Mouse (Mus musculus): ENCODE data around the gene 4930451I11Rik.

4930451I11Rik gene

GRCm38 (mm10) chr7:126799050-126799467 lies 32.4 kb downstream of the 4930451I11Rik start:
- peak; percentile 96 for DNase-seq

GRCm38 (mm10) chr7:126798127-126799049 lies 33.1 kb downstream of the 4930451I11Rik start:
- no peak for DNase-seq

GRCm38 (mm10) chr7:126797411-126798126 lies 33.9 kb downstream of the 4930451I11Rik start, which contains the start of gene Fam57b:
TSS of gene Fam57b (plus strand) at chr7:126797668.
- DNase-seq = no peak

GRCm38 (mm10) chr7:126796350-126796932 lies 35.0 kb downstream of the 4930451I11Rik start:
- DNase-seq = no peak

- DNase-seq = no peak
These were observed 35.8 kb downstream of the 4930451I11Rik start for GRCm38 (mm10) chr7:126795387-126796317.

- no peak for DNase-seq
These were observed 37.2 kb downstream of the 4930451I11Rik start for GRCm38 (mm10) chr7:126794271-126794605.

GRCm38 (mm10) chr7:126793456-126794270 lies 37.8 kb downstream of the 4930451I11Rik start:
- DNase-seq = no peak

DNA sequence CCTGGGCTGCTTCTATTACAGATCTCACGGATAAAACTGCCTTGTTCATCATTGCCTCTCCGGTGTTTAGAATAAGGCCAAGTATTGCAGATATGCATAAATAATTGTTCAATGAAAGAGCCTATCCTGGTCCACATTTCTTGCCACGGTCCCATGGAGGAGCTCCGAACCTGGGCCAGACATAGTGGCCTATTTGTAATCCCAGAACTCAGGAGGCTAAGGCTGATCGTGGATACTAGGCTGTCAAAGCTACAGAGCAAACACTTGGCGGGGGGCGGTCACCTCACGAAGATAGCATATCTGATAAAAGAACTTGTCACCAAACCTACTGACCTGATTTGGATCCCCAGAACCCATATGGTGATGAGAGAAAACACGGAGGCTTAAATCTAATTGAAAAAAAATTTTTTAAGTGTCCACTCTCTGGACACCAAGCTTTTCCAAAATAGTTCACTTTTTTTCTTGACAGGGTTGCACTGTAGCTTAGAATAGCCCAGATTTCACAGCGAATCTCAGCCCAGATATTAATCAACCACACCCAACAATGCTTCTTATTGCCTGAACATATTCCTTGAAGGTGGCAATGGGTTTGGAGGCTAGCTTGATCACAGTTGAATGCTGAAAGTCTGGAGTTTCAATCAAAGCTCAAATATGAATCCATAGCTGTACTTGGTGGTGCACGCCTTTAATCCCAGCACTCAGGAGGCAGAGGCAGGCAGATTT lies 38.6 kb downstream of the 4930451I11Rik start:
- no peak for DNase-seq

GRCm38 (mm10) chr7:126791851-126792720 lies 39.4 kb downstream of the 4930451I11Rik start, which contains the start of gene Ppp4c:
TSS of gene Ppp4c (minus strand) at chr7:126792496.
- DNase-seq = peak; percentile 98

GRCm38 (mm10) chr7:126789141-126789540 lies 42.3 kb downstream of the 4930451I11Rik start:
- DNase-seq = no peak

DNA sequence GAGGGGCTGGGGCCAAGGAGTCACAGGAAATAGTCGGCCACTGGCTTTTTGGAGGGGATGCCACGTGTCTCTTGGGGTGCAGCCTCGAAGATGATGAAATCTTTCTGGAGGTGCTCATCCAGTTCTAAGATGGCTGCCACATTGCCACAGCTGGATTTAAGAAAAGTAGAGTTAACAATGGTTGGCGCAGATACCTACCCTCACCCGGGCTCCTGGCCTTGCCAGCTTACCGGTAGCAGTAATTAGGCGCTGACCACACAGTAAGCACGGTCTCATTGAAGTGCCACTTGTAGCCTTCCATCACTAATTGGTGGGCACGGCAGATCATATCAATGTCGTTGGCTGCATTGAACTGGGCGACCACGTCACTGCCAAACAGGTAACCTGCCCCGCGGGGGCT lies 45.3 kb downstream of the 4930451I11Rik start:
- DNase-seq = no peak

- DNase-seq = no peak
These were observed 46.4 kb downstream of the 4930451I11Rik start for GRCm38 (mm10) chr7:126785056-126785455.

DNA sequence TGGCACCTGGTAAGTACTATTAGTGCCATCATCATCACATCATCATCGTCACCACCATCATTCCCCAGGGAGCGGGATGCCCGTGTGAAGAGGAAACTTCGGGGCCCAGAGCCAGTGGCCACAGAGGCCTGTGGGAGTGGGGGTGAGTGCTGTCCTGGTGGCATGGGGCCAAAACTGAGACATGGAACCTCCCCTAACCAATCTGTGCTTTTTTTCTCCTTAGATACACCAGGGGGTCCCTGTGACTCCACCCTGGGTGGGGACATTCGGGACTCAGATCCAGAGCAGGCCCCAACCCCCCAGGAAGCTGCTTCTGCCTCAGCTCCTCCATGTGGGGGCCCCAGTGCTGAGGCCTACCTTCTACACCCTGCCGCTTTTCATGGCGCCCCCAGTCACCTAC lies 47.0 kb downstream of the 4930451I11Rik start:
- no peak for DNase-seq

- DNase-seq = no peak
These were observed 48.7 kb downstream of the 4930451I11Rik start for GRCm38 (mm10) chr7:126782693-126783092.

- no peak for DNase-seq
These were observed 49.6 kb downstream of the 4930451I11Rik start for GRCm38 (mm10) chr7:126781661-126782370.

DNA sequence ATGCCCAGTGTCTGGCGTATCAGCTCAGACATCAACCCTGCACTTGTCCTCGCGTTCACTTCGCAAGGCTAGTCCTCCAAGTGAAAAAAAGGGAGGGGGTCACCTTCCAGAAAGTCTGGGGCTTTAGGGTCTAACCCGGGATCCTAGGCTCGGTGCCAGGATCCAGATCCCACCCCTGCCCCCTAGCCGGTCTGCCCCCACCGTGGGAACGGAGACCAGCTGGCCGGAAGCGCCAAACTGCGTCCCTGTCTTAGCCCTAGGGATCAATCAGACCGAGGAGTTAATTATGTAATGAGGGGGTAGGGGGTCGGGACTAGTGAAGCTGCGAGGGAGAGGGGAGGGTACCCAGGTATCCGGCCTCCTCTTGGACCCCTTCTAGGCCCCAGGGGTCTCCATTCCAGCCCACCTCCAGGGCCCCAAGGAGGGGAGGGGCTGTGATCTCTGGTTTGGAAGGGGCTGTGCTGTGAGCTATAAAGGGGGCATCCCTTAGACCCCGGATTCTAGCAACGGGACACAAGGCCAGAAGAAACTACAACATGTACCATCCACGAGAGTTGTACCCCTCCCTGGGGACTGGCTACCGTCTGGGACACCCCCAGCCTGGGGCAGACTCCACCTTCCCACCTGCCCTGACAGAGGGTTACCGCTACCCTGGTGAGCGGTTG lies 50.3 kb downstream of the 4930451I11Rik start, which contains the start of gene Tbx6:
Tbx6 (plus strand) TSS at position 513 of the 665 bp plus-strand sequence.
- DNase-seq = no peak
